Mouse (Mus musculus) embryonic facial prominence, embryonic 14.5 days (tissue): ENCODE results near the gene Ccdc47. TPM values are rescaled to one million over a fixed set of nuclear protein-coding genes. Genes with fewer than 3 reads are reported as not detected.
"Not testable (repeated sequence)": the region's sequence is repeated elsewhere in the genome, so short reads cannot be mapped to it uniquely, and the experiment has no call there.

Source experiments
- ATAC-seq: fragments of 200-750 bp; cut with Nextera tagmentation; 2 replicates; pipeline ENCODE4 v1.8.0; 2017; ENCODE audit warnings: low read depth, moderate number of reproducible peaks, moderate TSS enrichment
- DNase-seq: peaks from one replicate; pipeline ENCODE4 v3.0.0-alpha.2; 2015; ENCODE audit warnings: low spot score
- H3K27ac ChIP-seq: fragments of 300-500 bp; sonication (generic); replicated peaks from 2 replicates; pipeline ENCODE4 v1.5.1; 2014; ENCODE audit warnings: low read depth, mild to moderate bottlenecking, low read length, moderate library complexity
- H3K27me3 ChIP-seq: fragments of 300-500 bp; sonication (generic); replicated peaks from 2 replicates; pipeline ENCODE4 v1.6.1; 2014; ENCODE audit warnings: low read length; ENCODE audit not compliant: control insufficient read depth, insufficient read depth
- H3K36me3 ChIP-seq: fragments of 300-500 bp; sonication (generic); 2 replicates; pipeline ENCODE4 v1.6.1; 2014; ENCODE audit warnings: low read length, mixed read lengths; ENCODE audit not compliant: control insufficient read depth, insufficient read depth
- H3K4me1 ChIP-seq: fragments of 300-500 bp; sonication (generic); 2 replicates; pipeline ENCODE4 v1.6.1; 2014; ENCODE audit warnings: antibody characterized with exemption, low read length; ENCODE audit not compliant: control insufficient read depth, insufficient read depth
- H3K4me2 ChIP-seq: fragments of 300-500 bp; sonication (generic); 2 replicates; pipeline ENCODE4 v1.6.1; 2014; ENCODE audit warnings: low read depth, mild to moderate bottlenecking, low read length, moderate library complexity, mixed read lengths
- H3K4me3 ChIP-seq: fragments of 300-500 bp; sonication (generic); 2 replicates; pipeline ENCODE4 v1.5.1; 2014; ENCODE audit warnings: low read depth, mild to moderate bottlenecking, low read length
- H3K9ac ChIP-seq: fragments of 300-500 bp; sonication (generic); 2 replicates; pipeline ENCODE4 v1.6.1; 2014; ENCODE audit warnings: low read depth, mild to moderate bottlenecking, low read length, moderate library complexity, mixed read lengths
- H3K9me3 ChIP-seq: fragments of 300-500 bp; sonication (generic); 2 replicates; pipeline ENCODE4 v1.6.1; 2016; ENCODE audit warnings: low read length; ENCODE audit not compliant: control insufficient read depth
- WGBS: fragments of 180-500 bp; shearing (Covaris S2); extraction: QIAGEN DNeasy Blood & Tissue Kit; methylation state at CpG from one replicate; pipeline ENCODE4 v1.1.7; 2014; 5-methylcytosine and 5-hydroxymethylcytosine counted together
- polyA plus RNA-seq: library from polyadenylated mRNA; unstranded; fragments of >200 nt; fragmentation: Nextera tagmentation; extraction: Ambion mirVana; gene quantifications from 2 replicates; pipeline ENCODE4 v1.2.1, GENCODE M21; 2014

Gene Ccdc47
- polyA plus RNA-seq, 1 experiment from 2014 or later, result 77.4 TPM

DNA sequence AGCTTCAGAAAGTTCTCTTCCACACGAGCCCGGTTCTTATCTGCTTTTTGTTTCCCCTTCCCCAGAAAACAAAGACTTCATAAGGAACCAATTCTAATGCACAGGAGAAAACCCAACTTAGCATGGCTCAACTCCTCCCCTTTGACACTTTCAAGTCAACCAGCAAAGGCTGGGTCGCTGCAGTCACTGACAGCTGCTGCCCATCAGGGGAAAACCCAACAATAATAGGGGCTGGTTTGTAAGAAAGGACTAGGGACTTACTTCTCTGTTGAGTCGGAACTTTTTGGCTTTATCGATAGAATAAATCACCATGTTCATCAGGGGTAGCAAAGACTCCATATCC is 14.1 kb downstream of the Ccdc47 start, which contains the start of gene Strada:
Gene Strada, minus strand, starts transcription at position 46 of the 343 bp plus-strand sequence.
- H3K9ac ChIP-seq, result no peak within 1 kb of the TSS
- DNase-seq (no peak), ATAC-seq (no peak)
- H3K27me3 ChIP-seq, result no peaks in the 10 kb centered on the region
- H3K9me3 ChIP-seq, result no peaks in the 10 kb centered on the region
- no peak within 1 kb of the TSS for H3K4me2 ChIP-seq
- H3K27ac ChIP-seq, result no peak within 1 kb of the TSS
- peaks cover 94% of the 10 kb centered on the region for H3K36me3 ChIP-seq
- 86% methylated on average over 5 of the region's 5 CpGs for WGBS
- no peak within 1 kb of the TSS for H3K4me3 ChIP-seq
- H3K4me1 ChIP-seq, result no peaks in the 10 kb centered on the region

DNA sequence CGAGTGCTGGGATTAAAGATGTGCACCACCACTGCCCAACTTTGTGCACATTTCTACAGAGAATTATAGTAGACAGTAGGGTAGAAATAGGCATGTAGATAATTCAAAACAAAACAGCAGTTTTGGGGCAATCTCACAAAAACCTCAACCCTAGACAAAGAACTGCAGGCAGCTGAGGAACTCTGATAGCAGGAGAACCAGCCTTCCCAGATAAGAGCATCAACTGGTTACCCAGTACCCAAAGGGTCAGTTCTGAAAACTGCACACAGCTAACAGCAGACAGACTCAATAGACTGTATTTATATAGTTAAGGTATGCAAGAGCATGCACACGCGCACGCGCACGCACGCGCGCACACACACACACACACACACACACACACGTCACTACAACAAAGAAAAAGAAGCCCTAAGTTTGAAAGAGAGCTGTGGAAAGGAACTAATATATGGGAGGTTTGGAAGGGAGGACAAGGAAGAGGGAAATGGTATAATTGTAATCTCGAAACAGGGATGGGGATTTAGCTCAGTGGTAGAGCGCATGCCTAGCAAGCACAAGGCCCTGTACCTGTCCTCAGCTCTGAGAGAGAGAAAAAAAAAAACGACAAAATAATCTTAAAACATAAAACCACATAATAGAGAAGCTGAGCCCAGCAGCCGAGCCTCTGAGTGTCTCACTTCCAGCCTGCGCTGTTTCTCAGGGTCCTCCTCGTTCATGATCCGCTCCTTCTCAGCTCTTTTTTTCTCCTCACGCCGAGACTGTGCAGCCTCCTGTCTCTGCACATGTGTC is 14.6 kb downstream of the Ccdc47 start:
- 94% methylated on average over 19 of the region's 19 CpGs for WGBS
- no peak overlapping the region for H3K9ac ChIP-seq
- DNase-seq, result no peak
- no peaks in the 10 kb centered on the region for H3K27me3 ChIP-seq
- no peak for ATAC-seq
- no peak overlapping the region for H3K4me3 ChIP-seq
- no peaks in the 10 kb centered on the region for H3K9me3 ChIP-seq
- H3K36me3 ChIP-seq, result peaks cover 94% of the 10 kb centered on the region
- no peak overlapping the region for H3K4me2 ChIP-seq
- no peak overlapping the region for H3K27ac ChIP-seq
- H3K4me1 ChIP-seq, result no peaks in the 10 kb centered on the region

DNA sequence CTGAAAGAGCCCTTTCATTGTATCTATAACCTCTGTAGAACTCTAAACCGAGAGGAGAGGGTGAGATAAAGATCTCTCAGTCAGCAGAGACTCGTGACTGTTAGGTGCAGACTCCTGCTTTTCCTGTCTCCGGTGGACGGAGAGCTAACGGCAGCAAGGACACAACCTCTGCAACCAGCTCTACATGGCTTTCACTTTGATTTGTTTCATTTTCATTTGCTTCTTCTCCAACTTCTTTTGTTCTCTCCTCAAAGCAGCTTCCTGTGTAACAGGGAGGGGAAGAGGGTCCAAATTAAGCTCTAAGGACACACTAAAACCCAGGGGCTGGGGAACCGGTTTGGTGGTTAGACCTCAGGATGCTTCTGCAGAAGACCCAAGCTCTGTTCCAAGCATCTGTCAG is 15.4 kb downstream of the Ccdc47 start:
- no peak overlapping the region for H3K4me3 ChIP-seq
- peaks cover 88% of the 10 kb centered on the region for H3K36me3 ChIP-seq
- H3K27ac ChIP-seq, result no peak overlapping the region
- no peaks in the 10 kb centered on the region for H3K27me3 ChIP-seq
- no peak overlapping the region for H3K4me2 ChIP-seq
- no peak for ATAC-seq
- DNase-seq, result no peak
- no peaks in the 10 kb centered on the region for H3K9me3 ChIP-seq
- WGBS, result 83% methylated on average over 6 of the region's 6 CpGs
- H3K9ac ChIP-seq, result no peak overlapping the region
- no peaks in the 10 kb centered on the region for H3K4me1 ChIP-seq

DNA sequence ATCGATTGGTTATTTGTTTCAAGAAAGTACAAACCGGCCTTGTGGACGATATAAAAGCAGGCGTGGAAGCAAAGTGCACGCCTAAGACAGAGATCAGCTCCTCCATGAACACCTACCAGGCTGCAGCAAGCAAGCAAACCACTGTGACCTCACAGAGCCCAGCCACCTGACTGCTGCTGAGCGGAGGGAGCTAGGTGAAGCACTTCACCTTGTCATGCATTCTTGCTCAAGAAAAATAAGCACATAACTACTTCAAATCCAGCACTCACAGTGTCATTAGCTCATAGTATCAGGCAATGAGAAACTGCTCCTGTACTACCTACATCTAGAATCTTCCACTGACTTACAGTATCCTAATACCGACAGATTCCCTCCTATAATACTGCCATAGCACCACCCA is 16.1 kb downstream of the Ccdc47 start:
- not testable (repeated sequence) for DNase-seq, ATAC-seq, H3K9me3 ChIP-seq, H3K4me2 ChIP-seq, H3K27ac ChIP-seq, H3K27me3 ChIP-seq, H3K9ac ChIP-seq, H3K4me1 ChIP-seq, H3K4me3 ChIP-seq
- H3K36me3 ChIP-seq, result peaks cover 81% of the 10 kb centered on the region
- 94% methylated on average over 7 of the region's 7 CpGs for WGBS

DNA sequence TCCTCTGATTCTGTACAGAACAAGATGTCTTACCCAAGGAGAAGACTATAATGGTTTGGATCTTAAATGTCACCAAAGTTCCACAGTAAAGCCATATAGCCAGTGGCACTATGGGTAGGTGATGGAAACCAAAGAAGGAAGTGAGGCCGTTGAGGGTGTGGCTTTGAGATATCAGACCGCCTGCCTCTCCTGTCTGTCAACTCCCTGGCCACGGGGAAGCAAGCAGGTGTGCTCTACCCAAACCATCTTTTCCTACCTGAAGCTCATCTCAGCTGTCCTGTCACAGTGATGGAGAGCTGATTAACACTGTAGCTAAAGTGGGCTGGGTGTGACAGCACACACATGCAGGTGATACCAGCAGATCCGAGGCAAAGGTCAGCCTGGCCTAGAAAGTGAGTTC is 17.9 kb downstream of the Ccdc47 start:
- H3K36me3 ChIP-seq, result peaks cover 64% of the 10 kb centered on the region
- ATAC-seq, result no peak
- H3K4me2 ChIP-seq, result no peak overlapping the region
- DNase-seq, result no peak
- H3K4me1 ChIP-seq, result no peaks in the 10 kb centered on the region
- no peak overlapping the region for H3K4me3 ChIP-seq
- H3K9me3 ChIP-seq, result no peaks in the 10 kb centered on the region
- H3K9ac ChIP-seq, result no peak overlapping the region
- H3K27me3 ChIP-seq, result no peaks in the 10 kb centered on the region
- WGBS, result 84% methylated on average over 4 of the region's 4 CpGs
- no peak overlapping the region for H3K27ac ChIP-seq

DNA sequence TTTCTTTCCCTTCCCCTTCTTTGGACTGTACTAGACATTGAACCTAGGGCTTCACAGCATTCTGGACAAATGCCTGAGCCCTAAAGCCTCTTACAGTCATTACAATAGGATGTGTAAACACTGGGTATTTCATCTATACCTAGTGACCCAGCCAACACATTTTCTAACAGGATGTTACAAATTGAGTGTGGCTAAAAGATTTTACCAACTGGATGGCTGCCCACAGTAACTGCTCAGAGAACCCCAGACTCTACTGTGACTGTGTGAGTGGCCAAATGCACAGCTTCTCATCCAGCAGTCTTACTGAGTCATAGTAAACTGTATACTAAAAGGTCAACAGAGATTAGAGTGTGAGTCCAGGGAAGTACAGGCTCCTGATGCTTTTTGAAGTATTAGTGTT is 20.8 kb downstream of the Ccdc47 start:
- Histone ChIP-seq H3K4me3 (no peak overlapping the region), H3K36me3 (peaks cover 35% of the 10 kb centered on the region), H3K9me3 (no peaks in the 10 kb centered on the region), H3K4me1 (peaks cover 5% of the 10 kb centered on the region), H3K4me2 (no peak overlapping the region), H3K9ac (no peak overlapping the region), H3K27me3 (no peaks in the 10 kb centered on the region), H3K27ac (no peak overlapping the region)
- ATAC-seq (no peak), DNase-seq (peak; percentile 8)

DNA sequence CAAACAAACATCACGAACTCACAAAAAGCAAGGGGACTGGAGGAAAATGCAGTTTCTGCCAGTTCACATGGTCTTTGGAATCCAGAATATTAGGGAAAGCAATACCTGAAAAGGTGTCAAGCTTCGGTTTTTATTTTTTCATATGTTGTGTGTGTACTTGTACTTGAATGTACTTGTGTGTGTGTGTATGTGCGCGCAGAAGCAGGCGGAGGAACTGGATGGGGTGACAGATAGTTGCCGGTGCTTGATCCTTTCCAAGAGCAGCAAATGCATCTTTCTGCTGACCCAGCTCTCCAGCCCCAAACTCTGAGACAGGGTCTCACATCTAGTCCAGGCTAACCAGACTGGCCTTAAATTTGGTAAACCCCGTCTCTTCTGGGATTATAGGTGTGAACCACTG is 21.3 kb downstream of the Ccdc47 start:
- 89% methylated on average over 7 of the region's 7 CpGs for WGBS
- Histone ChIP-seq H3K27me3 (no peaks in the 10 kb centered on the region), H3K4me2 (no peak overlapping the region), H3K27ac (no peak overlapping the region), H3K9ac (no peak overlapping the region), H3K9me3 (no peaks in the 10 kb centered on the region), H3K36me3 (peaks cover 32% of the 10 kb centered on the region), H3K4me3 (no peak overlapping the region), H3K4me1 (peaks cover 5% of the 10 kb centered on the region)
- no peak for ATAC-seq
- DNase-seq, result no peak

DNA sequence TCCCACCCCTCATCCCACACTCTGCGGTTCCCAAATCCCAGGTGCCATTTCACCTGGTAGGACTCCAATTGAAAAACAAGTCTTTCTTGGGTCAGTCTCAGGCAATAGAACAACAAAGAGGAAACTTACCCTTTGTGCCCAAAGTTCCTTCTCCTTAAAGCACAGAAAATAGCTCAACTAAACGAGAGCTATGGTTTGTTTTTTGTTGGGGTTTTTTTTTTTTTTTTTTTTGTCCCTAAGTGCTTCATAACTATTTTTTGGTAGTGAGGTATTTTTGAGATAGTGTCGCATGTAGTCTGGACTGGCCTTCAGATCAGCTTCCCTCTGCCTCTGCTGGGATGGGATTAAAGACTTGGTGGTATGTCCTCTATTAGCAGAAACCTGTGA is 22.0 kb downstream of the Ccdc47 start:
- H3K27ac ChIP-seq, result peak overlapping the region; percentile 82
- WGBS, result 28% methylated on average over 3 of the region's 3 CpGs
- peak overlapping the region; percentile 78 for H3K4me3 ChIP-seq
- no peak for DNase-seq
- ATAC-seq, result no peak
- H3K4me2 ChIP-seq, result peak overlapping the region; percentile 74
- H3K9ac ChIP-seq, result peak overlapping the region; percentile 82
- peaks cover 28% of the 10 kb centered on the region for H3K36me3 ChIP-seq
- no peaks in the 10 kb centered on the region for H3K9me3 ChIP-seq
- H3K4me1 ChIP-seq, result peaks cover 5% of the 10 kb centered on the region
- no peaks in the 10 kb centered on the region for H3K27me3 ChIP-seq
